Mouse (Mus musculus) liver, embryonic 11.5 days (tissue): Measurements from ENCODE around the gene Pacrg. TPM values are rescaled to one million over a fixed set of nuclear protein-coding genes. Genes with fewer than 3 reads are reported as not detected.

Experiments
- ATAC-seq: fragments of 200-750 bp; cut with Nextera tagmentation; replicated peaks from 2 replicates; pipeline ENCODE4 v1.8.0; 2017; ENCODE audit warnings: moderate number of reproducible peaks, mild to moderate bottlenecking, moderate TSS enrichment, moderate library complexity; ENCODE audit not compliant: low FRiP score
- DNase-seq: peaks from one replicate; pipeline ENCODE4 v3.0.0-alpha.2; 2017; ENCODE audit warnings: low spot score
- H3K27ac ChIP-seq: fragments of 300-500 bp; sonication (generic); 2 replicates; pipeline ENCODE4 v1.5.1; 2014; ENCODE audit warnings: mild to moderate bottlenecking, low read depth, low read length, control low read depth
- H3K27me3 ChIP-seq: fragments of 300-500 bp; sonication (generic); replicated peaks from 2 replicates; pipeline ENCODE4 v1.6.1; 2014; ENCODE audit warnings: low read length, mixed read lengths; ENCODE audit not compliant: control insufficient read depth, insufficient read depth
- H3K36me3 ChIP-seq: fragments of 300-500 bp; sonication (generic); 2 replicates; pipeline ENCODE4 v1.6.1; 2014; ENCODE audit warnings: mild to moderate bottlenecking, low read length, moderate library complexity, mixed read lengths; ENCODE audit not compliant: control insufficient read depth, insufficient read depth
- H3K4me1 ChIP-seq: fragments of 300-500 bp; sonication (generic); replicated peaks from 2 replicates; pipeline ENCODE4 v1.6.1; 2014; ENCODE audit warnings: low read length, mixed read lengths; ENCODE audit not compliant: control insufficient read depth, insufficient read depth
- H3K4me2 ChIP-seq: fragments of 300-500 bp; sonication (generic); 2 replicates; pipeline ENCODE4 v1.6.1; 2014; ENCODE audit warnings: mild to moderate bottlenecking, control low read depth, moderate library complexity
- H3K4me3 ChIP-seq: fragments of 300-500 bp; sonication (generic); 2 replicates; pipeline ENCODE4 v1.5.1; 2014; ENCODE audit warnings: low read depth, low read length, control low read depth
- H3K9ac ChIP-seq: fragments of 300-500 bp; sonication (generic); 2 replicates; pipeline ENCODE4 v1.6.1; 2014; ENCODE audit warnings: low read depth, low read length, control low read depth
- H3K9me3 ChIP-seq: fragments of 300-500 bp; sonication (generic); 2 replicates; pipeline ENCODE4 v1.6.1; 2016; ENCODE audit warnings: low read length, inconsistent platforms, mixed read lengths; ENCODE audit not compliant: control insufficient read depth
- WGBS: fragments of 180-500 bp; shearing (Covaris S2); extraction: QIAGEN DNeasy Blood & Tissue Kit; methylation state at CpG from one replicate; pipeline ENCODE4 v1.1.7; 2014; 5-methylcytosine and 5-hydroxymethylcytosine counted together
- polyA plus RNA-seq: library from polyadenylated mRNA; unstranded; fragments of >200 nt; fragmentation: Nextera tagmentation; extraction: Ambion mirVana; gene quantifications from 2 replicates; pipeline ENCODE4 v1.2.1, GENCODE M21; 2014

Pacrg gene
- polyA plus RNA-seq, 1 experiment from 2014 or later, result 0.41 TPM

- H3K4me2 ChIP-seq, result no peak overlapping the region
- no peaks in the 10 kb centered on the region for H3K36me3 ChIP-seq
- no peak; the same call in 1 of the 2 replicates for ATAC-seq
- no peak overlapping the region for H3K27ac ChIP-seq
- no peak overlapping the region for H3K4me3 ChIP-seq
- H3K27me3 ChIP-seq, result no peaks in the 10 kb centered on the region
- no peaks in the 10 kb centered on the region for H3K9me3 ChIP-seq
- no peaks in the 10 kb centered on the region for H3K4me1 ChIP-seq
- no peak overlapping the region for H3K9ac ChIP-seq
- no peak for DNase-seq
- WGBS, result 44% methylated on average over 3 of the region's 3 CpGs
Measured at GRCm38 (mm10) chr17:10606090-10606489, 234.0 kb downstream of the Pacrg start.

DNA sequence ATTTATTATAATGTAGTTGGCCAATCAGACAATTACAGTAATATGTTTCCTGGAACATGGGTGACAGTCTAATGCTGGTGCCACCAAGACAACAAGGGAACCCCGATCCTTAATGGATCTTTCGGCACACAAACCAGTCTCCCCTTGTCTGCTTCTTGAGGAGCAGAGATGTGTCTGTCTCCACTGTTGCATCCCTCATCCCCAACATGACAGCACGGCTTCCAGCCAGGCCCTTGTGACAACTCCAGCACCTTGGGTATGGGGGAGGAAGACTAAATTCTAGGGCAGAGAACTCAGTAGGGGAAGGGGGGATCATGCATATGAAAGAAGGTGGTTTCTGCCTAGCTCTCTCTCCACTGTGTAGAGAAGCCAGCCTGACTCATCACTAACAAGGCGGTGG lies 242.4 kb downstream of the Pacrg start:
- ATAC-seq (no peak), DNase-seq (no peak)
- no peak overlapping the region for H3K4me2 ChIP-seq
- no peak overlapping the region for H3K27ac ChIP-seq
- H3K27me3 ChIP-seq, result no peaks in the 10 kb centered on the region
- no peak overlapping the region for H3K4me3 ChIP-seq
- no peaks in the 10 kb centered on the region for H3K4me1 ChIP-seq
- WGBS, result 80% methylated on average over 4 of the region's 4 CpGs
- no peaks in the 10 kb centered on the region for H3K9me3 ChIP-seq
- no peak overlapping the region for H3K9ac ChIP-seq
- H3K36me3 ChIP-seq, result no peaks in the 10 kb centered on the region

DNA sequence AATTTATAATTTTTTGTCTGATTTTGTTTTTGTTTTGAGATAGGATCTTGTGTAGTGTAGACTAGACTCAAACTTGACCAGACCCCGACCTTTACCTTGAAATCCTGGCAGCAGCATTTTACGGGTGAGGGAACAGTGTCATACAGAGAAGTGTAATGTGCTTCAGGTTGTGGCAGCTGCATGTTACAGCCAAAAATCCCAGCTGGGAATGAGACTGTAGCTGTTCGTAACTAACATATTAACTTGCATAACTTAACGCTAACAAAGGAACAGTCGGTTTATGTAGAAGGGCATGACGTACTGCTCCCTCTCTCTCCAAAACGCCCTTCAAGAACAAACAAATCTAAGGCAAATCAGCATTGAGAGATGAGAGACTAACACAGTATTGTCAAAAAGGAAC lies 250.5 kb downstream of the Pacrg start:
- no peaks in the 10 kb centered on the region; the same call in 1 of the 2 replicates for H3K27me3 ChIP-seq
- H3K4me3 ChIP-seq, result no peak overlapping the region
- no peaks in the 10 kb centered on the region for H3K9me3 ChIP-seq
- no peak overlapping the region for H3K9ac ChIP-seq
- no peaks in the 10 kb centered on the region for H3K4me1 ChIP-seq
- H3K36me3 ChIP-seq, result no peaks in the 10 kb centered on the region
- 83% methylated on average over 7 of the region's 7 CpGs for WGBS
- no peak overlapping the region for H3K4me2 ChIP-seq
- DNase-seq (no peak), ATAC-seq (no peak)
- no peak overlapping the region for H3K27ac ChIP-seq

DNA sequence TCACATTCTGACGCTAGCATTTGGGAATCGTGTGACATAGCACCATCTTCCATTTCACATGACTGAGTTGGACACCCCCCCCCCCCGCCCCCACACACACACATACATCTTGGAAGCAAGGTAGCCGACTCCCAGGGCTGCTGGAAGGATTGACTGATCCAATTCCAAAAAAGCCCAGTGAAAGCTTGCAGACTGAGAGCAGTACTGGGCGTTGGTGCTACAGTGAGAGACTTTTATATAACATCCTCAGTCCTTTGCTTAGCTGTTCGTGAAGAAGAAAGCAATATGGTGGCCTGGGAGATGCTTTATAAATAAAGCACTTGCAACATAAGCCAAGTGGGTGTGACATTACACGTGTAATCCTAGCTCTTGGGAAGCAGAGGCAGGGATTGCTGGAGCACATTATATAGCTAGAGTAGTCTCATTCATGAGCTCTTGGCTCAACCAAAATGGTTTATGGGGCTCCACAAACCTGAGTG lies 251.2 kb downstream of the Pacrg start:
- no peaks in the 10 kb centered on the region for H3K9me3 ChIP-seq
- DNase-seq, result no peak
- no peak overlapping the region for H3K9ac ChIP-seq
- H3K4me1 ChIP-seq, result no peaks in the 10 kb centered on the region
- 81% methylated on average over 7 of the region's 7 CpGs for WGBS
- H3K4me3 ChIP-seq, result no peak overlapping the region
- no peak overlapping the region for H3K4me2 ChIP-seq
- H3K36me3 ChIP-seq, result no peaks in the 10 kb centered on the region
- ATAC-seq, result no peak
- H3K27me3 ChIP-seq, result no peaks in the 10 kb centered on the region; the same call in 1 of the 2 replicates
- H3K27ac ChIP-seq, result no peak overlapping the region

GRCm38 (mm10) chr17:10583301-10583700 lies 256.8 kb downstream of the Pacrg start:
- H3K4me3 ChIP-seq, result no peak overlapping the region
- ATAC-seq (no peak), DNase-seq (no peak)
- H3K9me3 ChIP-seq, result no peaks in the 10 kb centered on the region
- H3K9ac ChIP-seq, result no peak overlapping the region
- H3K27ac ChIP-seq, result no peak overlapping the region
- H3K4me1 ChIP-seq, result no peaks in the 10 kb centered on the region
- no peak overlapping the region for H3K4me2 ChIP-seq
- no peaks in the 10 kb centered on the region; the same call in 1 of the 2 replicates for H3K27me3 ChIP-seq
- H3K36me3 ChIP-seq, result no peaks in the 10 kb centered on the region
- WGBS, result 69% methylated on average over 3 of the region's 3 CpGs

- H3K9ac ChIP-seq, result no peak overlapping the region
- no peaks in the 10 kb centered on the region for H3K4me1 ChIP-seq
- no peak for ATAC-seq
- H3K4me2 ChIP-seq, result no peak overlapping the region
- H3K27ac ChIP-seq, result no peak overlapping the region
- no peaks in the 10 kb centered on the region for H3K36me3 ChIP-seq
- no peak for DNase-seq
- H3K4me3 ChIP-seq, result no peak overlapping the region
- no peaks in the 10 kb centered on the region for H3K27me3 ChIP-seq
- no peaks in the 10 kb centered on the region for H3K9me3 ChIP-seq
- WGBS, result 86% methylated on average over 7 of the region's 7 CpGs
Measured at GRCm38 (mm10) chr17:10575306-10575705, 264.8 kb downstream of the Pacrg start.

GRCm38 (mm10) chr17:10572436-10572835 lies 267.7 kb downstream of the Pacrg start:
- 74% methylated on average over 4 of the region's 4 CpGs for WGBS
- DNase-seq (no peak), ATAC-seq (no peak)
- Histone ChIP-seq H3K4me3 (no peak overlapping the region), H3K27ac (no peak overlapping the region), H3K4me1 (no peaks in the 10 kb centered on the region), H3K4me2 (no peak overlapping the region), H3K36me3 (no peaks in the 10 kb centered on the region), H3K9ac (no peak overlapping the region), H3K27me3 (no peaks in the 10 kb centered on the region), H3K9me3 (no peaks in the 10 kb centered on the region)

DNA sequence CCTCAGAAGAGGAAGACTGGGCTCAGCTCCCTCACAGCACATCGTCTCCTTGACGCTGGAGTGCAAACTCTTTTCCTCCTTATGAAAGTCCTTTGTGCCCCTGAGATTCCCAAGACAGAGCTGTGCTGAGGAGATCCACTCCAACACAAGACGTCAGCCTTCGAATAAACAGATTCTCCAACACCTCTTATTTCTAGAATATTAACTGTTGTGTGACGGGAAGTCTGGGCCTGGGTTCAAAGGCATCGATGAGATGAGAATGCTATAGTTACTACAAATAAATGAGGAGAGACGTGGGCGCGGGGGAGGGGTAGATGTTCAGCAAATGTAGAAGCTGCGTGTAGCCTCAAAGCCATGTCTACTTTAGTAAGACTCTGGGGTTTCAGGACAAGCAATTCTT lies 270.8 kb downstream of the Pacrg start:
- Histone ChIP-seq H3K4me1 (no peaks in the 10 kb centered on the region), H3K27me3 (no peaks in the 10 kb centered on the region), H3K36me3 (no peaks in the 10 kb centered on the region), H3K9ac (no peak overlapping the region), H3K4me3 (no peak overlapping the region), H3K27ac (no peak overlapping the region), H3K9me3 (no peaks in the 10 kb centered on the region), H3K4me2 (no peak overlapping the region)
- ATAC-seq (no peak), DNase-seq (no peak)
- 83% methylated on average over 10 of the region's 10 CpGs for WGBS

DNA sequence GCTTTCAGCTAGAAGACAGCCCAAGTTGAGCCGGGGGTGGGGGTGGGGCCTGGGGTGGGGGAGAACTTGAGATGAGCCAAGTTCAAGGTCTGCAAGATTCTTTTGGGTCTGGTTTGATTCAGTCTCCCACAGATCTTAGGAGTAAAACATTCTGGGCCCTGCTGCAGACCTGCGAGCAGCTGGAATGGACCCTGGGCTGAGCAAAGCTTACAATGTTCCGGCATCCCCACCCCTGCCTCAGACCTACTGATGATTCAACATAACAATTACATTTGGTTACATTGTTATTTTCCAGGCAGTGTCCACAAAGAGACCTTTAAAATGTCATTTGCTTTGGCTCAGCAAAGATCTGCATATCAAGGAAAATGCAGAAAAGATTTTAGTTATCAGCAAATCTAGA lies 272.7 kb downstream of the Pacrg start:
- ATAC-seq, result no peak
- H3K4me3 ChIP-seq, result no peak overlapping the region
- H3K9ac ChIP-seq, result no peak overlapping the region
- no peak overlapping the region for H3K27ac ChIP-seq
- WGBS, result 87% methylated on average over 3 of the region's 3 CpGs
- no peak overlapping the region for H3K4me2 ChIP-seq
- H3K9me3 ChIP-seq, result no peaks in the 10 kb centered on the region
- no peaks in the 10 kb centered on the region for H3K36me3 ChIP-seq
- H3K4me1 ChIP-seq, result no peaks in the 10 kb centered on the region
- no peaks in the 10 kb centered on the region for H3K27me3 ChIP-seq
- DNase-seq, result no peak
